Mouse (Mus musculus) heart, embryonic 11.5 days (tissue): Measurements from ENCODE around the gene Safb. TPM values are rescaled to one million over a fixed set of nuclear protein-coding genes. Genes with fewer than 3 reads are reported as not detected.

Source experiments
- ATAC-seq: fragments of 200-750 bp; cut with Nextera tagmentation; replicated peaks from 2 replicates; pipeline ENCODE4 v1.8.0; 2017; ENCODE audit warnings: moderate library complexity; ENCODE audit not compliant: insufficient number of reproducible peaks, low FRiP score, low TSS enrichment
- H3K27ac ChIP-seq: fragments of 300-500 bp; sonication (generic); 2 replicates; pipeline ENCODE4 v1.5.1; 2014; ENCODE audit warnings: mild to moderate bottlenecking, low read depth, low read length
- H3K27me3 ChIP-seq: fragments of 300-500 bp; sonication (generic); 2 replicates; pipeline ENCODE4 v1.6.1; 2014; ENCODE audit warnings: mild to moderate bottlenecking, low read length, mixed read lengths; ENCODE audit not compliant: control insufficient read depth, insufficient read depth
- H3K36me3 ChIP-seq: fragments of 300-500 bp; sonication (generic); 2 replicates; pipeline ENCODE4 v1.6.1; 2014; ENCODE audit warnings: mild to moderate bottlenecking, low read length, moderate library complexity, mixed read lengths; ENCODE audit not compliant: control insufficient read depth, insufficient read depth
- H3K4me1 ChIP-seq: fragments of 300-500 bp; sonication (generic); 2 replicates; pipeline ENCODE4 v1.6.1; 2014; ENCODE audit warnings: low read length; ENCODE audit not compliant: control insufficient read depth, insufficient read depth
- H3K4me2 ChIP-seq: fragments of 300-500 bp; sonication (generic); 2 replicates; pipeline ENCODE4 v1.6.1; 2014; ENCODE audit warnings: mild to moderate bottlenecking, moderate library complexity
- H3K4me3 ChIP-seq: fragments of 300-500 bp; sonication (generic); 2 replicates; pipeline ENCODE4 v1.5.1; 2014; ENCODE audit warnings: low read depth, low read length
- H3K9ac ChIP-seq: fragments of 300-500 bp; sonication (generic); 2 replicates; pipeline ENCODE4 v1.6.1; 2014; ENCODE audit warnings: mild to moderate bottlenecking, low read depth, low read length, moderate library complexity
- H3K9me3 ChIP-seq: fragments of 300-500 bp; sonication (generic); replicated peaks from 2 replicates; pipeline ENCODE4 v1.6.1; 2016; ENCODE audit warnings: low read length; ENCODE audit not compliant: control insufficient read depth
- WGBS: fragments of 180-500 bp; shearing (Covaris S2); extraction: QIAGEN DNeasy Blood & Tissue Kit; methylation state at CpG from one replicate; pipeline ENCODE4 v1.1.7; 2014; ENCODE audit not compliant: insufficient replicate concordance; 5-methylcytosine and 5-hydroxymethylcytosine counted together
- polyA plus RNA-seq: library from polyadenylated mRNA; unstranded; fragments of >200 nt; fragmentation: Nextera tagmentation; extraction: Ambion mirVana; gene quantifications from 2 replicates; pipeline ENCODE4 v1.2.1, GENCODE M21; 2014

The Safb gene
- polyA plus RNA-seq, 1 experiment from 2014 or later, result 65.9 TPM

DNA sequence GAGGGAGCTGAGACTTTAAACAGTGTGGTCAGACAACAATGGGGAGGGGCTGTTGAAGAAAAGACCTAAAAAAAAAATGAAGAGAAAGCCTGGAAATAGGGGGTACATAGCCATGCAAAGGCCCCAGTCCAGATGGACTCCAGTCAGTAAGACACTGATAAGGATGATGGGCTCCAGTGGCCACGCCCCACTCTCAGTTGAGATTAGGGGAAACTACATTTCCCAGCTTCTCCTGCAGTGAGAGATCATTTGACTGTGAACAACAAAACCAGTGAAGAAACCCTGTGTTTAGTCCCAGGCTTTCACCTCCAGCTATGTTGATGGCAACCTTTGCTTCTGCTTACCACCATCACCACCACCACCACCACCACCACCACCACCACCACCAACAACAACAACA is 38.7 kb upstream of the Safb start:
- Histone ChIP-seq H3K27me3 (0 out of 2 replicates have a peak, but pooled peaks cover 5% of the 10 kb centered on the region), H3K36me3 (no peaks in the 10 kb centered on the region), H3K27ac (no peak overlapping the region), H3K4me3 (no peak overlapping the region), H3K4me2 (no peak overlapping the region), H3K4me1 (no peaks in the 10 kb centered on the region), H3K9me3 (no peaks in the 10 kb centered on the region), H3K9ac (no peak overlapping the region)
- 53% methylated on average over 1 of the region's 1 CpGs for WGBS
- ATAC-seq, result no peak

DNA sequence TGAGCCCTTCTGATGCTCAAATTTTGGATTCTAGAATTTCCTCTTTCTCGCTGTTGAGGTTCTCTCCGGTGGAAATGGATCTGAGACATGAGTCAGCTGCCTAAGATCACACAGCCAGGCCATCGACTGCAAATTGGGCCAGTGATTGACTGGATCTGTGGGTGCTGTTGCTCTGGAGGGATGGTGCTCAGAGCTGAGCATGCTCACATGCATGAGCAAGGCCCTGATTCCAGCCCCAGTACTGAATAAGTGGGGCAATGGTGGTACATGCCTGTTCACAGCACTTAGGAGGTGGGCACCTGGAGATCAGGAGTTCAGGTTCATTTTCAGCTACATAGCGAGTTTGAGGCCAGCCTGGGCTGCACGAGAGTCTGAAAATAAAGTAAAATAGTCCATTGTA is 38.0 kb upstream of the Safb start:
- H3K27ac ChIP-seq, result no peak overlapping the region

DNA sequence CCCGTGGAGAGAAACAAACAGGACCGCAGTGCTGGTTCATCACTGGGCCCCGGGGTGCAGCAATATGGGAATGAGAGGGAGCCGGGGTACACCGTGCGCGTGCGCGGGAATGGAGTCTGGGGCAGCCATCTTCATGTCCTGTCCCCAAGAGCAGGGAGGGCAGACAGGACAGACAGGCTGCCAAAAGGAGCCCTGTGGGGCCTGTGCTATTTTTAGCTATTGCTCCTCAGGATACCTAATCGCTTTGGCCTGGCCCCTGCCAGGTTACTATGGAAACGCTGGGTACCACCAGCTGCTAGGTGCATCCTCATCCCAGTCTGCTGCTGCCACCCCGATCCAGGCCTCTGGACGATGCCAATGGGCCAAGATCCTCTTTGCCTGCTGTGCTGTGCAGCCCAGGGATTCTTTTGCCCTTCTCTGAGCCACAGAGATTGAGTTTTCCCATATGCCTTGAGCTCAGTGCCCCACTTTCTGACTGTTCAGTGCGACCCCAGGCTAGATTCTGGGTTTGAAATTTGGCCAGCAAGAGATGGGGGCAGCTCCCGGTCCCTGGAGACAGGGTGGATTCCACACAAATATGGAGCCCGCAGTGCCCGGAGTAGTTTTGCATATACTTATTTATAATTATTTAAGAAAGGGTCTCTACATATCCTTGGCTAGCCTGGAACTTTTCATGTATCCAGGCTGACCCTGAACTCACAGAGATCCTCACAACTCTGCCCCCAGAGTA is 37.3 kb upstream of the Safb start:
- Histone ChIP-seq H3K4me2 (no peak overlapping the region), H3K9ac (no peak overlapping the region), H3K4me1 (no peaks in the 10 kb centered on the region), H3K27ac (no peak overlapping the region), H3K27me3 (0 out of 2 replicates have a peak, but pooled peaks cover under 1% of the 10 kb centered on the region), H3K9me3 (no peaks in the 10 kb centered on the region), H3K4me3 (no peak overlapping the region), H3K36me3 (no peaks in the 10 kb centered on the region)
- ATAC-seq, result no peak
- WGBS, result 63% methylated on average over 17 of the region's 17 CpGs

More for the DNA sequence above, 38.0 kb upstream of the Safb start:
- H3K4me1 ChIP-seq, result no peaks in the 10 kb centered on the region
- no peaks in the 10 kb centered on the region for H3K36me3 ChIP-seq
- no peak overlapping the region for H3K4me2 ChIP-seq
- ATAC-seq, result no peak
- H3K27me3 ChIP-seq, result 0 out of 2 replicates have a peak, but pooled peaks cover 5% of the 10 kb centered on the region
- 84% methylated on average over 5 of the region's 5 CpGs for WGBS
- no peak overlapping the region for H3K9ac ChIP-seq
- H3K4me3 ChIP-seq, result no peak overlapping the region
- no peaks in the 10 kb centered on the region for H3K9me3 ChIP-seq

DNA sequence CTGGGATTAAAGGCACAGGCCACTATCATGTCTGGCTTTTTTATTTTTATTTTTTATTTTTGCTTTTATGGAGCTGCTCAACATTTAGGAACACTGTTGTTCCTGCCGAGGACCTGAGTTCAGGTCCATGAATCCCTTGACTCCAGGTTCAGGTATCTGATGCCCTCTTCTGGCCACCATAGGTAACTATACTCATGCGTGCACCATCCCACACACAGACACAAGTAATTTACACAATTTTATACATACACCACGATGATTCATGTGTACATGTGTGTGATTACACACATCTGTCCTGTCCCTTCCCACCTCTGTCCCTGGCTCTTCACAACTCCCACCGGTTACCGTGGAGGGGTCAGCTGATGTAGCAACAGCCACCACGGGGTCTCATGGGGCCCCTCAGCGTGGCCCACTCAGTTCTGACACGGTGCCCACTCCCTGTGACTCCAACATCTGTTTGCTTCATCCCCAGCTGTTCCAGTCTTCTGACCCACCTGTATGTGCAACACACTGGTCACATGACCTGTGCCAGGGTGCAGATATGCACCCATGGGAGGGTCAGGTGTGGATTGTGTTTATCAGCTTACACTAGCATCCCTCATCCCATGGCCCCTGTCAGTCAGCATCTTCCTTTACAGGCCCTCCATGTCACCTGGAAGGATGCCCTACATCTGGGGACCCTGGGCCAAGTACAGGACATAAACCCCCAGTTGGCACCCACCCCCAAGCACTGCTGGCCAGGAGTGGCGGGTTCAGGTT is 36.6 kb upstream of the Safb start:
- no peak overlapping the region for H3K9ac ChIP-seq
- H3K4me1 ChIP-seq, result no peaks in the 10 kb centered on the region
- H3K9me3 ChIP-seq, result no peaks in the 10 kb centered on the region
- H3K36me3 ChIP-seq, result no peaks in the 10 kb centered on the region
- WGBS, result 71% methylated on average over 9 of the region's 9 CpGs
- ATAC-seq, result no peak
- no peak overlapping the region for H3K4me3 ChIP-seq
- no peak overlapping the region for H3K27ac ChIP-seq
- no peaks in the 10 kb centered on the region for H3K27me3 ChIP-seq
- H3K4me2 ChIP-seq, result no peak overlapping the region

DNA sequence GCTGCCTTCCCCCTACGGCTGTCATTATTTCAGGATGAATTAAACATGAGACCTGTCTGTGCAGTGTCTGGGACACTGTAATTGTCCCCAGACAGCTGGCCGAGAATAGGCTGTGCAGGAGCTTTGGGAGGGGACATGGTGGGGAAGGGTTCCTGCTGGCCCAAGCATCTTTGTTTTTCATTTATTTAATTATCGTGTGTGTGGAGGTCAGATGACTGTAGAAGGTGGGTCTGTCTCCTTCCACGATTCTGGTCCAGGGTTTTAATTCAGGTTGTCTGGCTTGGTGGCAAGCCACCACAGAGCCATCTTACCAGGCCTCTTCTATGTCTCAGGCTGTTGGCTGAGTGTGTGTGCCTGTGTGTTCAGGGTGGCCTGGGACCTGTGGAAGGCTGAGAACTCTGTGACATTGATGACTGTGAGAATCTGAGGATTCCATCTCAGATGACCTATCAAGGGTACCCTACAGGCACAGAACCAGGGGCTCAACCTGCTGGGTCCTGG is 36.0 kb upstream of the Safb start:
- H3K4me3 ChIP-seq, result no peak overlapping the region
- ATAC-seq, result no peak
- WGBS, result 64% methylated on average over 4 of the region's 4 CpGs
- no peak overlapping the region for H3K4me2 ChIP-seq
- H3K27ac ChIP-seq, result no peak overlapping the region
- H3K9ac ChIP-seq, result no peak overlapping the region
- no peaks in the 10 kb centered on the region for H3K36me3 ChIP-seq
- H3K4me1 ChIP-seq, result no peaks in the 10 kb centered on the region
- H3K9me3 ChIP-seq, result no peaks in the 10 kb centered on the region
- H3K27me3 ChIP-seq, result no peaks in the 10 kb centered on the region

DNA sequence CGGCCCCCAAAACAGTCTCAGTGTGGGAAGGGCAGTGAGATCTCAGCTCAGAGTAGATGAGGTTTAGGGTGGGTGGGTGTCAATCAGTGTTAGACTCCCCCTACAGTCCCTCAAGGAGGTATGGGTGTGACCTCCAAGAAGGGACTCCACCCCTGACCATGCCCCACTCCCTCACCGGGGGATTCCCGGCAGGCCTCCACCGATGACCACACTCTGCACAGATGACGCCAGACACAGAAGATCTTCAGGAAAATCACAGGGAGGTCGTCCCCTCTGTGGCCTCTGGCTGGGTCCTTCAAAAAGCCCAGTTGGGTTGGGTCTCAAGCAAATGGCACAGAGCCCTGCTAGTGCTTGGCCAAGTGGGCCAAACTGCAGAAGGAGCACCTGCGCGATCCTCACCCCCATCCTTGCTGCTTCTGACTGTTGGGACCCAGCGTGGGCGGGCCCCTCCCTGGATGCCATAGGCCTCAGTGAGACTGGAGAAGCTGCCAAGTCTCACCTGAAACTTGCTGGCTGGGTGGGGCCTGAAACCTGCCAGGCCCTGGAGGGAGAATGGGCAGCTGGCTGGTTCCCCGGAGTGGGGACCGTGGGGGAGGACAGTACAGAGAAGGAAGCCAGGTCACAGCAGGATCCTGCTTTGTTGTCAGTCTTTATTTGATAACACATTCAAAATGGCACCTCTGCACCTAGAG is 33.7 kb upstream of the Safb start:
- Histone ChIP-seq H3K36me3 (no peaks in the 10 kb centered on the region), H3K27me3 (no peaks in the 10 kb centered on the region), H3K4me2 (no peak overlapping the region), H3K9ac (no peak overlapping the region), H3K4me1 (no peaks in the 10 kb centered on the region), H3K9me3 (no peaks in the 10 kb centered on the region), H3K4me3 (no peak overlapping the region), H3K27ac (no peak overlapping the region)
- WGBS, result 77% methylated on average over 12 of the region's 12 CpGs
- ATAC-seq, result no peak

DNA sequence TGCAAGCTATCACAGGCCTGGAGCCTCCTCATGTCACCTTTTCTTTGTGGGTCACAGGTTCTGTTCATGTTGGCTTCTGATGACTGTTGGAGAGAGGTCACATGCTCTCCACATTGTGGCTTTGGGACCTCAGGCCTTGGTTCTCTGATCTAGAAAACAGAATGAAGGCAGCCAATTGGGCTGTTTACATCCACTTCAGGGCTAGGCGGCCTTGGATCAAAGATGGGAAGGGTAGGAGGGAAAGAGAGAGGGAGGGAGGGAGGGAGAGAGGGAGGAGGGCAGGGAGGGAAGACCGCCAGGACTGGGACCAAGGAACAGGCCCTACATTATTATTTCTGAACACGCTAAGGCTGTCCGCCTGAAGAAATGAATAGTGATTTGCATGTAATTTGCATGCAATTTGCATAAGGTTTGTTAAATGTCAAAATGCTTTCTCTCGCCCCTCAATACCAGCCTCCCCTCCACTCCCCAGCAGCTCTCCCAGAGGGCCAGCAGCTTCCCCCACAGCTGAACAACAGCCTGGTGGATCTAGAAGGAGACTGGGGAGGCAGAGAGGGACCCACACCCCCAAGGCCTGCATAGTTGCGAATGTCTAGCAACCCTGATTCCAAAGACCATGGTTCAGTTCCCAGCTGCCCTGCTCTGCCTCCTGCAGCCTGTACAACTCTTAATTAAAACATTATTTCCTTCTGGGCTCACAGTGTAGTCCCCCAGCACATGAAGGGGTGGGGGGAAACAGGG is 32.6 kb upstream of the Safb start:
- Histone ChIP-seq H3K36me3 (no peaks in the 10 kb centered on the region), H3K27ac (no peak overlapping the region), H3K9ac (no peak overlapping the region), H3K27me3 (no peaks in the 10 kb centered on the region), H3K9me3 (no peaks in the 10 kb centered on the region), H3K4me1 (no peaks in the 10 kb centered on the region), H3K4me2 (no peak overlapping the region), H3K4me3 (no peak overlapping the region)
- ATAC-seq, result no peak
- WGBS, result 73% methylated on average over 6 of the region's 6 CpGs

DNA sequence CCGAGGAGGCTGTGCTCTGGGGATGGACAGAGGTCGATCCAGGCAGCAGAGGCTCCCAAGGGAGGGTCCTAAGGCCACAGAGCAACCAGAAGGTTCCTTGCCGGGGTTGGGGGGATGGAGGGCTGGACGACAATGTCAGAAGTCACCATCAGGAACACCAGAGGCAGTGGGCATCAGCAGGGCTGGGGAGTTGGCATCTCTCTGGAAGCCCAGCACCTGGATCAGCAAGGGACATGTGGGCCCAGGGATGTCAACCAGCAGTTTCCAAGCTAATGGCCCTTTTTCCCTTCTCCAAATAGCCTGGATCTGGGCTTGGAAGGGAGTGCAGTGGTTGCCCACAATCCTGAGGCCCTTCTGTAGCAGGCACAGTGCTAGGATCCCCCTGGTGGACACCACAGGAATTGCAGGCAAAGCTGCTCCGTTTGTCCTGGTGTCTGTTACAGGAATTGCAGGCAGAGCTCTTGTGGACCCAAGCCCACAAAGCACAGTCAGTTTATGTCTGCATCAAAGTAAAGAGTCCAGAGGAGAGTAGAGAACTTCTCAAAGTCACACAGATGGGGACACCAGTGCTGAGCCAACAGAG is 31.8 kb upstream of the Safb start:
- ATAC-seq, result 0 out of 2 replicates have a peak, but pooled peaks have one; percentile 29
- no peak overlapping the region for H3K9ac ChIP-seq
- WGBS, result 56% methylated on average over 5 of the region's 5 CpGs
- no peaks in the 10 kb centered on the region for H3K27me3 ChIP-seq
- H3K4me1 ChIP-seq, result no peaks in the 10 kb centered on the region
- H3K4me2 ChIP-seq, result no peak overlapping the region
- H3K9me3 ChIP-seq, result no peaks in the 10 kb centered on the region
- H3K36me3 ChIP-seq, result no peaks in the 10 kb centered on the region
- H3K4me3 ChIP-seq, result no peak overlapping the region
- no peak overlapping the region for H3K27ac ChIP-seq
